Mouse (Mus musculus): Measurements from ENCODE around the gene Kat2b. TPM values are rescaled to one million over a fixed set of nuclear protein-coding genes. Genes with fewer than 3 reads are reported as not detected.
"Not testable (repeated sequence)": the region's sequence is repeated elsewhere in the genome, so short reads cannot be mapped to it uniquely, and the experiment has no call there.

Gene Kat2b
- polyA plus RNA-seq, 1 experiment from 2014 or later = 5.6 TPM

DNA sequence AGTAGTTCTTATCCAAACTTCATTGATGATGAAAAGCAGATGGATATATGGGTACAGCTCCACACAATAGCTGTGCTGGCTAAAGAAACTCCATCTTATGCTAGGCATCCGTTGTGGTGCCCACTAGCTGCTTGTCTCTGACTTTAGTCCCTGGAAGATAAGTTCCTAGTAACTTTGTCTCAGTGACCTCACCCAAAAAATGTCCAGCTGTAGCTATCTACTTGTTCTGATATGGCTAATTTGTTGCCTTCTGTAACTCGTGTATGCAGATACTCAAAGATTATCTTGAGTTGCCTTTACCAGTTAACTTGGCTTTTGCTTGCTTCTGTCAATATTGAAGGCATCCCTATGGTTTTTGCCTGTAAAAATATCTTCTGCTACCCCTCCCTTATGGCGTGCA lies 11.8 kb upstream of the Kat2b start:
- Histone ChIP-seq H3K27me3 (no peaks in the 10 kb centered on the region), H3K27ac (no peak overlapping the region), H3K4me2 (no peak overlapping the region), H3K4me1 (no peaks in the 10 kb centered on the region), H3K9me3 (no peaks in the 10 kb centered on the region), H3K4me3 (no peak overlapping the region), H3K36me3 (no peaks in the 10 kb centered on the region), H3K9ac (no peak overlapping the region)
- 65% methylated on average over 3 of the region's 3 CpGs for WGBS
- ATAC-seq (ENCODE audit: borderline replicate concordance, extremely low read depth, low FRiP score, low TSS enrichment) = no peak

DNA sequence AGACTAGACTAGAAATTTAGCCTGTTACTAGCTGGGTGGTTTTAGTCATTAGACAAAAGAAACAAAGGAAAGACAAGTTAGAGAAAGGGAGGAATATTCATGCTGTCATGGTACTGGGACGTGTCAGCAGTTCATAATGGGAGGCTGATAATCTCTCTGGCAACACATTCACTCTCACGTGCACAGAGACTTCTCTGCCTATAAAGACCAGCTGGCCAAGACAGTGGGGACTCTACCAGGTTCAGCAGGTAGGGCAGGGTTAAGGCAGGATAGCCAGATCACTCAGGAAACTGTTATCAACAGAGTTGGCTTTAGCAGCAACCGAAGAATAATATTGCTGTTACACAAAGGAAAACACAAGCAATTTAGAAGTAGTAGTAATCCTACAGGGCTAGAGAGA lies 9.2 kb upstream of the Kat2b start:
- H3K4me3 ChIP-seq = no peak overlapping the region
- H3K4me2 ChIP-seq = no peak overlapping the region
- no peaks in the 10 kb centered on the region for H3K4me1 ChIP-seq
- H3K27me3 ChIP-seq = no peaks in the 10 kb centered on the region
- no peak for ATAC-seq (ENCODE audit: borderline replicate concordance, extremely low read depth, low FRiP score, low TSS enrichment)
- H3K9me3 ChIP-seq = no peaks in the 10 kb centered on the region
- no peaks in the 10 kb centered on the region for H3K36me3 ChIP-seq
- H3K9ac ChIP-seq = no peak overlapping the region
- no peak overlapping the region for H3K27ac ChIP-seq
- 63% methylated on average over 3 of the region's 3 CpGs for WGBS

DNA sequence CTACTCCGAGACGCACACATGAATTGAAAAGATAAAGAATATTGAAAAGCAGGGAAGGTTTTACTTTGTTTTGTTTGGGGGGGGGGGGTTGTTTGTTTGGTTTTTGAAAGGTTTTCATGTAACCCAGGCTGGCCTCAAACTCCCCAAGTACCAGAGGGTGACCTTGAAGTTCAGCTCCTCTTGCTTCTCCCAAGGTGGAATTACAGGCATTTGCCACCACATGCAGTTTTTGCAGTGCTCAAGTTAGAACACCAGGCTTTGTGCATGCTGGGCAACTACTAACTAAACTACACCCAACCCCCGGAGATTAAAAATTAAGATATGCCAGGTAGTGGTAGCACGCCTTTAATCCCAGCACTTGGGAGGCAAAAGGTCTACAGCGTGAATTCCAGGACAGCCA lies 7.0 kb upstream of the Kat2b start:
- WGBS = 76% methylated on average over 5 of the region's 5 CpGs
- H3K9me3 ChIP-seq = no peaks in the 10 kb centered on the region

DNA sequence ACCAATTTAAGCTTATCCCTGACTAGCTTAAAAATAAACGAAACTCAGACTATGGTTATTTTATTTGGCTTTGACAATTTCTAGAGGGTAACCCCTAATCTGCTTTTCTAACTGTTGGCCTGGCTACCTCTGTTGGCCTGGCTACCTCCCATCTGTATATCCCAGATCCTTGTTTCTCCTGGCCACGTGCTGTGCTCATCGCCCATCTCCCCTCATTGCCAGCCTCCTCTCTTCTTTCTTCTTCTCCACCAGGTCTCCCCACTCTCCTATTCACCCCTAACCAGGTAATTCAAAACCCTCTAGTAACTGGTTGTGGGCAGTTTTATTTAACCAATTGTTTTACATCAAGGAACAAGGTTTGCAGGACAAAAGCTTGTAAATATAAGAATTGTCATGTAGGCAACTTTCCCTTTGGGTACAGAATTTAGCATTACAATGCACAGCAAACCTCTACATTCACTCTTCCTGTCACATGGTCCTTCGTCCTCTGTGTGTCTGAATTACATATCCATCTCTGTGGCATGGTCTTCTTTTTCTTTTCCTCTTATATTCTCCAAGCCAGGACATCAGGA lies 5.1 kb upstream of the Kat2b start:
- no peak for ATAC-seq (ENCODE audit: borderline replicate concordance, extremely low read depth, low FRiP score, low TSS enrichment)
- H3K4me1 ChIP-seq = peaks cover 5% of the 10 kb centered on the region; the same call in 1 of the 2 replicates
- no peaks in the 10 kb centered on the region for H3K27me3 ChIP-seq
- no peak overlapping the region for H3K4me2 ChIP-seq
- H3K9me3 ChIP-seq = no peaks in the 10 kb centered on the region
- no peak overlapping the region for H3K4me3 ChIP-seq
- no peaks in the 10 kb centered on the region for H3K36me3 ChIP-seq
- H3K27ac ChIP-seq = no peak overlapping the region
- H3K9ac ChIP-seq = no peak overlapping the region
- WGBS = 77% methylated on average over 4 of the region's 4 CpGs

More for the DNA sequence above, 7.0 kb upstream of the Kat2b start:
- ATAC-seq (ENCODE audit: borderline replicate concordance, extremely low read depth, low FRiP score, low TSS enrichment) = no peak
- no peaks in the 10 kb centered on the region for H3K36me3 ChIP-seq
- no peaks in the 10 kb centered on the region for H3K4me1 ChIP-seq
- H3K27ac ChIP-seq = no peak overlapping the region
- H3K4me2 ChIP-seq = no peak overlapping the region
- no peaks in the 10 kb centered on the region for H3K27me3 ChIP-seq
- H3K4me3 ChIP-seq = no peak overlapping the region
- no peak overlapping the region for H3K9ac ChIP-seq

DNA sequence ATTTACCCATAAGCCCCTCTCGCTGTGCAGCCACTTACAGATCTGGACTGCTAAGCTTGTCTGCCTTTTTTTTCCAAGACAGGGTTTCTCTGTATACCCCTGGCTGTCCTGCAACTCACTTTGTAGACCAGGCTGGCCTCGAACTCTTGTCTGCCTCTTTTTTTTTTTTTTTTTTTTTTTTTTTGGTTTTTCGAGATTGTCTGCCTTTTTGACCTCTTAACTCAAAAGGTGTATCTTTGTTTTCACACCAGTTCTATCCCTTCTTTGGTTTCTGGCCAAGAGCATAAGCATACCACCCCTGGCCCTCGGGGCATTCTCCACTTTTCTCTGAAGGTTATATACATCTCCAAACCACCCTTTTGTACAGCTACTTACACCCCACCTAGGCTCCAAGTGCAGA lies 1.8 kb upstream of the Kat2b start:
- Histone ChIP-seq H3K4me1 (peaks cover 21% of the 10 kb centered on the region), H3K9me3 (no peaks in the 10 kb centered on the region), H3K27me3 (no peaks in the 10 kb centered on the region), H3K9ac (no peak overlapping the region), H3K27ac (no peak overlapping the region), H3K4me2 (no peak overlapping the region), H3K36me3 (no peaks in the 10 kb centered on the region), H3K4me3 (no peak overlapping the region)
- WGBS = 80% methylated on average over 4 of the region's 4 CpGs
- ATAC-seq (ENCODE audit: borderline replicate concordance, extremely low read depth, low FRiP score, low TSS enrichment) = no peak

DNA sequence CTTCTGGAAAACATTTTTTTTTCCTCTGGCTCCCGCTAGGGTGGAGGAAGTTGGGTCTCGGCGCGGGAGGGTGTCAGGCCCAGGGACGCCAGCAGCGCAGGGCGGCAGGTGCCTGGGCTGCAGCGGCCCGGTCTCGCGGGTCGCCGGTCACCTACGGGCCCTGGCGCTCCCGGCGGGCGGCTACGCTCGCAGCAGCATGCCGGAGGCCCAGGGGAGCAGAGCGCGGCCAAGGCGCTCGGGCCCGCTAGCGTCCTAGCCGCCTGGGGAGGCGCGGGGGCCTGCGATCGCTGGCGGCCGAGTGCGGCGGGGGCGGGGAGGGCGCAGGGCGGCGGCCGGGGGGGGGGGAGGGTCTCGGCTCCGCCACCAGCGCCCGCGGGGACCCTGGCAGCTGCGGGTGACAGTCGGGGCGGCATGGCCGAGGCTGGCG lies 271 bp downstream of the Kat2b start:
- peak overlapping the region; percentile 98 for H3K4me2 ChIP-seq
- under 1% methylated on average over 35 of the region's 51 CpGs for WGBS
- peak; percentile 50 for ATAC-seq (ENCODE audit: borderline replicate concordance, extremely low read depth, low FRiP score, low TSS enrichment)
- H3K4me3 ChIP-seq = peak overlapping the region; percentile 88
- H3K27me3 ChIP-seq = no peaks in the 10 kb centered on the region
- H3K36me3 ChIP-seq = no peaks in the 10 kb centered on the region
- peak overlapping the region; percentile 82 for H3K9ac ChIP-seq
- peak overlapping the region; percentile 96 for H3K27ac ChIP-seq
- H3K9me3 ChIP-seq = no peaks in the 10 kb centered on the region
- peaks cover 30% of the 10 kb centered on the region for H3K4me1 ChIP-seq

DNA sequence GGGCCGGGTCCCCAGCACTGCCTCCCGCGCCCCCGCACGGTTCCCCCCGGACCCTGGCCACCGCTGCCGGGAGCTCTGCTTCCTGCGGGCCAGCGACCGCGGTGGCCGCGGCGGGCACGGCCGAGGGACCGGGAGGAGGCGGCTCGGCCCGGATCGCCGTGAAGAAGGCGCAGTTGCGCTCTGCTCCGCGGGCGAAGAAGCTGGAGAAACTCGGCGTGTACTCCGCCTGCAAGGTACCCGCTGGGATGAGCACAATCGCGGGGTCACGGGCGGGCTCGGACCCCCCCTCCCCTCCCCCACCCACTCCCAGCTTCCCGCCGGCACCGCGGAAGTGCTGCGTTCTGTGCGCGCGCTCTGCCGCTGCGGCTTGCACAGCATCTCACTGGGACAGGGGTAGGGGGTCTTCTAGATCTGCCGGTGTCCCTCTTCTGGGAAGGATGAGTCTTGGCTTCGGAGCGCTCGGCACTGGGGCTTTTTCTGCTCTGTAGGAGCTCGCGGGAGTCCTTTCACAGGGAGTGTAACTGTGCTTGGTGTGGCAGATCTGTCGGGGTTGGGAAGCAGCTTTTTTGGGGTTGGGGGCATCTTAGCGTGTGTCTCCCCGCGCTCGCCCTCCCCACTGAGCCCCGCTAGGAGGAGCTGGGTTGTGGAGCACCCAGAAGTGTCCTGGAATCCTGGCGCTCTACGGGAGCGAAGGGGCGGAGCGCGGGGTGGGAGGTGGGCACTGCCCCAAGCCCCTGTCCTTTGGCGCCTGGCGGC lies 863 bp downstream of the Kat2b start:
- Histone ChIP-seq H3K9me3 (no peaks in the 10 kb centered on the region), H3K4me3 (peak overlapping the region; percentile 88), H3K9ac (peak overlapping the region; percentile 82), H3K36me3 (no peaks in the 10 kb centered on the region), H3K27ac (peak overlapping the region; percentile 96), H3K4me2 (peak overlapping the region; percentile 98), H3K27me3 (no peaks in the 10 kb centered on the region), H3K4me1 (peaks cover 30% of the 10 kb centered on the region)
- peak; percentile 61 for ATAC-seq (ENCODE audit: borderline replicate concordance, extremely low read depth, low FRiP score, low TSS enrichment)
- WGBS = under 1% methylated on average over 66 of the region's 67 CpGs

DNA sequence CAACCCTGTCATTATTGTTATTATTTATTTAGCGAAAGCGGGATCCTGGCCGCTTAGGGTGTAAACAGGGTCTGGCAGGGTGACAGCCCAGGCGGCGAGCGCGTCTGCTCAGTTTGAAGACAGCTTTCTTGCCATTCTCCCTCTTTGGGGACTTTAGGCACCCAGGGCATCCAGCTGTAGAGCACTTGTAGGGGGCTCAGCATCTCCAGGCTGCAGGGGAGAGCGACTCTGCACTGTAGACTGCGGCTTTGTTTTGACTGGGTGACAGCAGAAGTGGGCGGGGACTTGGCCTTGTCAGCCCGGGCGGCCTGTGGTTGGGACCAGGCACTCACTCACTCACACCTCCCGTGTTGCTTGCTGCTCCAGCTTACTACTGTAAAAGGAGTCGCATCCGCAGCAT lies 1.5 kb downstream of the Kat2b start:
- H3K4me3 ChIP-seq = peak overlapping the region; percentile 88

DNA sequence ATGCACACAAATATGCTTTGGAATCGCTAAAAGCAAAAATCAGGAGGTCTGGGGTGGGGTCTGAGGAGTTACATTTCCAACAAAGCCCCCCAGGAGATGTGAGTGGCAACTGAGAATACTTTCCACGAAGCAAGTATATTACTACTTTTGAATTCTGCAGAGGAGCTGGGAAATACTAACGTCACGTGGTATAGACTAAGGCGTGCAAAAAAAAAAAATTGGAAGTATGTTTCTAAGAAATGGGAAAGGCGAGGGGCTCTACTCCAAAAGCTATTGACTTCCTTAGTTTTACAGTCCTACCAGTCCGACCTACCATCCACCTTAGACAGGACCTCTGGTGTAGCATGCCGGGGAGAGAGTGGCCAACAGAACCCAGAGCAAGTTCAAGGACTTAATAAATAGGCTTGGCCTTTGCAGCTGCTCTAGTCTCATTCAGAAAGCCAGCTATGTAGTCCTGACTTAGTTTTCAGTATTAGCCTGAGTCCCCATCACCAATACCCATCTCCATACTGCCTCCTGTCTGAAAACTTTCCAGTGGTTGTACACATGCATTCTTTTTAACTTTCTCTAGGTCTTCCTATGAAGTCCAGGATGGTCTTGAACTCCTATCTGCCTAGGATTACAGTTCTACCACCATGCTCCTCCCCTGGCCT lies 2.2 kb downstream of the Kat2b start:
- H3K36me3 ChIP-seq = no peaks in the 10 kb centered on the region
- peak overlapping the region; percentile 82 for H3K9ac ChIP-seq
- H3K4me1 ChIP-seq = peaks cover 30% of the 10 kb centered on the region
- no peaks in the 10 kb centered on the region for H3K27me3 ChIP-seq
- no peaks in the 10 kb centered on the region for H3K9me3 ChIP-seq
- peak overlapping the region; percentile 96; the same call in 1 of the 2 replicates for H3K27ac ChIP-seq
- peak overlapping the region; percentile 98 for H3K4me2 ChIP-seq
- 36% methylated on average over 8 of the region's 8 CpGs for WGBS
- ATAC-seq (ENCODE audit: borderline replicate concordance, extremely low read depth, low FRiP score, low TSS enrichment) = no peak
- peak overlapping the region; percentile 88 for H3K4me3 ChIP-seq

More for the DNA sequence above, 1.5 kb downstream of the Kat2b start:
- H3K36me3 ChIP-seq = no peaks in the 10 kb centered on the region
- peak; percentile 86 for ATAC-seq (ENCODE audit: borderline replicate concordance, extremely low read depth, low FRiP score, low TSS enrichment)
- peak overlapping the region; percentile 96 for H3K27ac ChIP-seq
- H3K27me3 ChIP-seq = no peaks in the 10 kb centered on the region
- no peaks in the 10 kb centered on the region for H3K9me3 ChIP-seq
- 1% methylated on average over 15 of the region's 15 CpGs for WGBS
- peak overlapping the region; percentile 98 for H3K4me2 ChIP-seq
- peaks cover 30% of the 10 kb centered on the region for H3K4me1 ChIP-seq
- peak overlapping the region; percentile 82 for H3K9ac ChIP-seq

DNA sequence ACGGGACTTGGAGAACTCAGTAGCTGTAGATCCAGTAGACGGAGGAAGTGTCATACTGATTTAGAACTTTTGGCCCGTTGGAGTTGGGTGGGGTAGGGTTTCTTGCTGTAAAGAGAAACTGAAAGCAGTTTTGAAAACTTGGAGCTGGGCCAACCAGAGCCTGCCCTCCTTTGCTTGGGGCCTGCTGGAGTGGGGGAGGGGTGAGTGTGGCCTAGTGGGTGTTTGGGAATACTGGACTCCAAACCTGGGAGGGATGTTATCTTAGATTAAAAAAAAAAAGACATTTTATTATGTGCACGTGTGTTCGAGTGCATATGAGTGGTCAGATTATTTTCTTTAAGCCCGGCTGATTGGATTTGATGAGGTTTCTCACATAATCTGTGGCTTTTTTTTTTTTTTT lies 3.2 kb downstream of the Kat2b start:
- peak overlapping the region; percentile 9 for H3K4me3 ChIP-seq
- no peaks in the 10 kb centered on the region for H3K9me3 ChIP-seq
- H3K36me3 ChIP-seq = no peaks in the 10 kb centered on the region
- H3K9ac ChIP-seq = no peak overlapping the region
- peaks cover 30% of the 10 kb centered on the region for H3K4me1 ChIP-seq
- peak overlapping the region; percentile 98 for H3K4me2 ChIP-seq
- WGBS = 11% methylated on average over 6 of the region's 6 CpGs
- H3K27ac ChIP-seq = peak overlapping the region; percentile 26
- H3K27me3 ChIP-seq = no peaks in the 10 kb centered on the region
- no peak for ATAC-seq (ENCODE audit: borderline replicate concordance, extremely low read depth, low FRiP score, low TSS enrichment)

DNA sequence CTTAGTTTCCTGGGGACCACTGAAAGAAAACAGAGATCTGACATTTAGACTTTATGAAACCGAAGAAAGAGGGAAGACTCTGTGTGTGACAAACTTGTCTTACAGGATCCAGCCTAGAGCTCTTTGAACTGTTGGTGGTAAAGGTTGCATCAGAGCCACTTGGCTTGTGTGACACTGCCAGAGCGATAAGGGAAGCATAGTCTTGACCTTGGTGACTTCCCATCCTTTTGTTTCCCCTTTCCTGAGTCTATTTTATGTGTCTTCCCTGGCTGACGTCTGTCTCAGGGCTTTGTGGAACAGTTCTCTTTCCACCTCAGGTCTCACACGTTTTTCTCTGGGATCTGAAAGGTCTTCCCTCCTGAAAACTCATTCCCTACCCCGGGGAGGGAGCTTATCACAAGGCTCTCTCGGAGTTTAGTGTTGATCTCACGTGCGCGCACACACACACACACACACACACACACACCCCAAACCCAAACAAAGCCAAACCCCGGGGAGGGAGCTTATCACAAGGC lies 3.8 kb downstream of the Kat2b start:
- Histone ChIP-seq H3K4me3 (no peak overlapping the region), H3K9ac (no peak overlapping the region), H3K4me2 (peak overlapping the region; percentile 98), H3K36me3 (no peaks in the 10 kb centered on the region), H3K9me3 (no peaks in the 10 kb centered on the region), H3K27ac (peak overlapping the region; percentile 26), H3K27me3 (no peaks in the 10 kb centered on the region), H3K4me1 (peaks cover 30% of the 10 kb centered on the region)
- 31% methylated on average over 10 of the region's 10 CpGs for WGBS
- ATAC-seq (ENCODE audit: borderline replicate concordance, extremely low read depth, low FRiP score, low TSS enrichment) = no peak

DNA sequence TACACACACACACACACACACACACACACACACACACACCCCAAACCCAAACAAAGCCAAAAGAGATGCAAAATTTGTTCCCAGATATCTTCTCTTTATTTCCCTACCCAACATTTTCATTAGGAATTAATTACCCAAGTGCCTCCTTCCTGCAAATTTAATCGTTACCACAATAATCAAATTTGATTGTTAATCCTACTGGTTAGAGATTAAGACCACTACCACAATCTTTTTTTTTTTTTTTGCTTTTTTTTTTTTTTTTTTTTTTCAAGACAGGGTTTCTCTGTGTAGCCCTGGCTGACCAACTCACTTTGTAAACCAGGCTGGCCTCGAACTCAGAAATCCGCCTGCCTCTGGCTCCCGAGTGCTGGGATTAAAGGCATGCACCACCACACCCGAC lies 4.3 kb downstream of the Kat2b start:
- Histone ChIP-seq H3K4me1 (peaks cover 27% of the 10 kb centered on the region), H3K27ac (peak overlapping the region; percentile 26; the same call in 1 of the 2 replicates)
- H3K9ac ChIP-seq; ATAC-seq (ENCODE audit: borderline replicate concordance, extremely low read depth, low FRiP score, low TSS enrichment); H3K9me3 ChIP-seq; H3K4me2 ChIP-seq; H3K36me3 ChIP-seq; H3K27me3 ChIP-seq; H3K4me3 ChIP-seq: not testable (repeated sequence)
- WGBS = 89% methylated on average over 5 of the region's 5 CpGs

Data from lung, embryonic 15.5 days (tissue).